Mouse (Mus musculus): ENCODE measurements around the gene Hoxc11. TPM values are rescaled to one million over a fixed set of nuclear protein-coding genes. Genes with fewer than 3 reads are reported as not detected.

Gene Hoxc11
- total and polyA plus RNA-seq, 3 experiments: not detected

DNA sequence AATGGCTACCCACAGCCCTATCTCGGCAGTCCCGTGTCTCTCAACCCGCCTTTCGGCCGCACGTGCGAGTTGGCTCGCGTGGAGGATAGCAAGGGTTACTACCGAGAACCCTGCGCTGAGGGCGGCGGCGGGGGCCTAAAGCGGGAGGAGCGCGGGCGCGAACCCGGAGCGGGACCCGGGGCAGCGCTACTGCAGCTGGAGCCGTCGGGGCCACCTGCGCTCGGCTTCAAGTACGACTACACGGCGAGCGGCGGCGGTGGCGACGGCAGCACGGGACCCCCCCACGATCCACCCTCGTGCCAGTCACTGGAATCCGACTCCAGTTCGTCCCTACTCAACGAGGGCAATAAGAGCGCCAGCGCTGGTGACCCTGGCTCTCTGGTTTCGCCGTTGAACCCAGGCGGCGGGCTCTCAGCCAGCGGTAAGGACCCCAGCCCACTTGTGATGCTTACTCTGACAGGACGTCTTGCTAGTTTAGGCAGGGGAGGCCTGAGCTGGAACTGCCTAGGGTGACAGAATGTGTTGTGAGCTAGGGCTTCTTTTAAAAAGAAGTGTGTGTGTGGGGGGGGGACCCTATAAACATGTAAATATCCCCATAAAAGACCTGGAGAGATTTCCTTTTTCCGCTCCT, 17.1 kb upstream of the Hoxc11 start:
- H3K27me3 ChIP-seq (replicated peaks): peaks cover 91% of the 10 kb centered on the region
- in situ Hi-C loops (cut with MboI; ENCODE audit: low pct_ligation_motif_present, low pct_unique_long_range_greater_than_20kb, low sequenced_read_pairs) (no loop called here), dilution Hi-C loops (cut with MboI; ENCODE audit: extremely low pct_ligation_motif_present, extremely low pct_unique_long_range_greater_than_20kb, low sequenced_read_pairs) (no loop called here)
- no peaks in the 10 kb centered on the region for H3K4me1 ChIP-seq (ENCODE audit: control insufficient read depth in 1 of 2, insufficient read depth in 2 of 2)
- H3K79me2 ChIP-seq (replicated peaks; ENCODE audit: control insufficient read depth, extremely low read depth, insufficient read depth, poor library complexity, severe bottlenecking): no peaks in the 10 kb centered on the region
- H3K36me3 ChIP-seq (replicated peaks in 1 of 2; ENCODE audit: control insufficient read depth in 1 of 2, insufficient read depth in 1 of 2, low read length in 1 of 2): no peaks in the 10 kb centered on the region
- H3K9ac ChIP-seq (ENCODE audit: insufficient read depth, low read depth): no peak overlapping the region
- no peak overlapping the region for H3K27ac ChIP-seq (ENCODE audit: insufficient read depth, low read depth)
- no peak for TF ChIP-seq MAZ (IDR thresholded peaks at IDR 0.05; ENCODE audit: low read depth, low read length)
- no peak for TF ChIP-seq MXI1 (IDR thresholded peaks at IDR 0.05; ENCODE audit: low read depth, low read length)
- no peak for TF ChIP-seq MAFK (IDR thresholded peaks at IDR 0.05; ENCODE audit: insufficient replicate concordance, low read length)
- TF ChIP-seq MAX (IDR thresholded peaks at IDR 0.05; ENCODE audit: low read length): no peak
- no peak for DNase-seq (ENCODE audit: extremely low read depth)
- H3K4me2 ChIP-seq (ENCODE audit: insufficient read depth, low read depth, poor library complexity, severe bottlenecking): no peak overlapping the region
- peaks cover 11% of the 10 kb centered on the region for H3K9me3 ChIP-seq (replicated peaks; ENCODE audit: low read length)
- H3K4me3 ChIP-seq (replicated peaks in 1 of 3; ENCODE audit: low read depth in 2 of 3, low read length in 2 of 3, poor library complexity in 1 of 3): no peak overlapping the region

DNA sequence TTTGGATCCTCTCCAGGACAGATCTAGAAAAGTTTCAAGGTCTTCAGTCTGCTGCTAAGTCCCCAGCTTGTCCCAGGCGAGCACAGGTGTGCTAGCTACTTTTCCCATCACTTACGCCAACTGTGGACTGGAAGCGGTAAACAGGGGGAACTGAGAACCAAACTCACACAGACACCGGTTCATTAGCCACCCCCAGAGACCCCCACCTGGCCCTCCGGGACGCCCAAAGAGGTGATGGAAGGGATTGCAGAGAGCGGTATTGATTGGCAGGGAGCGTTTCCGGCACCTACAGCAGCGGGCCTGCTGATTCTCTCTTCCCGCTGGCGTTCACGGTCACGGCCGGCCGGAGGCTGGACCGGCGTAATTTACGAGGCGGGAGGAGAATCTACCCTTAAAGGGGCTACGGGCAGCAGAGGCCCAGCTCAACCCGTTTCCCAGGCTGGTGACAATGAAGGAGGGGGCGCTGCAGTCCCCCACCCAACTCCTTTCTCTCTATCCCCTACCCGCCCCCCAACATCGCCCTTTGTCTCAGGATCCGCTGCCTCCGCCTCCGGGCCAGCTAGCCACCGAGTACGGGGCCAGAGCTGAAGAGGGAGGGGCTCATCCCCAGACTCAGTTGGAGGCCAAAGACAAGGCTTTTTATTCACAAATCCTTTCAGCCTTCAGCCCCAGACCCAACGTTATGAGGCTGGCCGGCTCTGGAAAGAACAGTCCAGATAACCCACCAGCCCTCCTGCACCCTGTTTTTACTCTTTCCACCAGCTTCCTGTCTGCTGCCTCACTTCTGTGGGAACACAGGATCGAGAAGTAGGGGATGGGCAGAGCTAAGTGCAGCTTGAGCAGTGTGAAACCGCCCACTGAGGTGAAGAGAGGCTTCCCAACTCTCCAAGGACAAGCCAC, 14.7 kb upstream of the Hoxc11 start:
- dilution Hi-C loops (cut with MboI; ENCODE audit: extremely low pct_ligation_motif_present, extremely low pct_unique_long_range_greater_than_20kb, low sequenced_read_pairs): no loop called here
- TF ChIP-seq CTCF (conservative IDR thresholded peaks at IDR 0.05 in 1 of 2, IDR thresholded peaks at IDR 0.05 in 1 of 2; ENCODE audit: low read depth in 2 of 2, low read length in 2 of 2) (no peak), KAT2A (IDR thresholded peaks at IDR 0.05; ENCODE audit: insufficient replicate concordance, low read length) (no peak), ZNF384 (IDR thresholded peaks at IDR 0.05; ENCODE audit: low read depth, low read length) (no peak), CHD2 (IDR thresholded peaks at IDR 0.05; ENCODE audit: low read length) (no peak), MEF2A (IDR thresholded peaks at IDR 0.05; ENCODE audit: borderline replicate concordance, low read depth, low read length) (no peak), ZKSCAN1 (IDR thresholded peaks at IDR 0.05; ENCODE audit: borderline replicate concordance, low read depth, low read length) (no peak), ETS1 (conservative IDR thresholded peaks at IDR 0.05; ENCODE audit: low read depth, low read length) (no peak), SMC3 (IDR thresholded peaks at IDR 0.05; ENCODE audit: low read depth, low read length) (no peak), MXI1 (IDR thresholded peaks at IDR 0.05; ENCODE audit: low read depth, low read length) (no peak), MAFK (IDR thresholded peaks at IDR 0.05; ENCODE audit: insufficient replicate concordance, low read length) (no peak), UBTF (IDR thresholded peaks at IDR 0.05; ENCODE audit: low read depth, low read length) (no peak), E2F4 (IDR thresholded peaks at IDR 0.05; ENCODE audit: insufficient replicate concordance, low read depth, low read length) (no peak), CHD1 (IDR thresholded peaks at IDR 0.05; ENCODE audit: low read depth, low read length) (no peak), RAD21 (IDR thresholded peaks at IDR 0.05; ENCODE audit: low read depth, low read length) (no peak), IRF4 (IDR thresholded peaks at IDR 0.05; ENCODE audit: low read depth, low read length) (no peak)
- no peak for DNase-seq (ENCODE audit: extremely low read depth)
- H3K4me2 ChIP-seq (ENCODE audit: insufficient read depth, low read depth, poor library complexity, severe bottlenecking): no peak overlapping the region
- no peaks in the 10 kb centered on the region for H3K4me1 ChIP-seq (ENCODE audit: control insufficient read depth in 1 of 2, insufficient read depth in 2 of 2)
- H3K9ac ChIP-seq (ENCODE audit: insufficient read depth, low read depth): no peak overlapping the region
- in situ Hi-C loops (cut with MboI; ENCODE audit: low pct_ligation_motif_present, low pct_unique_long_range_greater_than_20kb, low sequenced_read_pairs): no loop called here
- H3K9me3 ChIP-seq (replicated peaks; ENCODE audit: low read length): peaks cover 11% of the 10 kb centered on the region
- no peaks in the 10 kb centered on the region for H3K79me2 ChIP-seq (replicated peaks; ENCODE audit: control insufficient read depth, extremely low read depth, insufficient read depth, poor library complexity, severe bottlenecking)
- peaks cover 90% of the 10 kb centered on the region for H3K27me3 ChIP-seq (replicated peaks)
- H3K36me3 ChIP-seq (replicated peaks in 1 of 2; ENCODE audit: control insufficient read depth in 1 of 2, insufficient read depth in 1 of 2, low read length in 1 of 2): no peaks in the 10 kb centered on the region
- H3K27ac ChIP-seq (ENCODE audit: insufficient read depth, low read depth): no peak overlapping the region
- no peak overlapping the region for H3K4me3 ChIP-seq (replicated peaks in 1 of 3; ENCODE audit: low read depth in 2 of 3, low read length in 2 of 3, poor library complexity in 1 of 3)
